Mouse (Mus musculus) myocyte (in vitro differentiated cells): Measurements from ENCODE around the gene Celf2.

ENCODE experiments used
- MYOD1 ChIP-seq, 3 experiments: IDR thresholded peaks; one replicate each; pipeline ENCODE4 v1.6.1; 2011; ENCODE audit warnings: control low read depth in 2 of 3, low read depth in 2 of 3, mild to moderate bottlenecking in 2 of 3, moderate library complexity in 1 of 3; ENCODE audit not compliant: insufficient read length in 2 of 3, control insufficient read depth in 1 of 3
- MYOG ChIP-seq, 3 experiments: IDR thresholded peaks; one replicate each; pipeline ENCODE4 v1.6.1; 2011; ENCODE audit warnings: control low read depth in 2 of 3, low read depth in 2 of 3, mild to moderate bottlenecking in 2 of 3; ENCODE audit not compliant: insufficient read length in 2 of 3, control insufficient read depth in 1 of 3, insufficient read depth in 1 of 3
- POLR2A ChIP-seq: IDR thresholded peaks from one replicate; pipeline ENCODE4 v1.6.1; 2011; ENCODE audit warnings: low read depth, mild to moderate bottlenecking, control low read depth, moderate library complexity; ENCODE audit not compliant: insufficient read length
- REST ChIP-seq: IDR thresholded peaks from one replicate; pipeline ENCODE4 v1.6.1; 2011; ENCODE audit warnings: mild to moderate bottlenecking, control low read depth, moderate library complexity; ENCODE audit not compliant: insufficient read depth, insufficient read length
- SRF ChIP-seq: IDR thresholded peaks from one replicate; pipeline ENCODE4 v1.6.1; 2011; ENCODE audit warnings: low read depth; ENCODE audit not compliant: control insufficient read depth, insufficient read length
- TCF3 ChIP-seq: IDR thresholded peaks from one replicate; pipeline ENCODE4 v1.6.1; 2011; ENCODE audit warnings: low read depth, control low read depth; ENCODE audit not compliant: insufficient read length

GRCm38 (mm10) chr2:7145541-7146043, 363.8 kb downstream of the Celf2 start:
- TF ChIP-seq POLR2A (no peak), MYOD1 (IDR thresholded peaks at IDR 0.05; ENCODE audit: control insufficient read depth in 1 of 3, insufficient read length in 2 of 3, low read depth in 2 of 3) (no peak), REST (no peak), MYOG (IDR thresholded peaks at IDR 0.05; ENCODE audit: control insufficient read depth in 1 of 3, insufficient read depth in 1 of 3, insufficient read length in 2 of 3, low read depth in 2 of 3) (no peak), TCF3 (no peak), SRF (no peak)
